20 mouse cellular contexts compared by ENCODE assay signal in genomic region chr4:59727187-59727877, GRCm38 (mm10).
DNase-seq lines count a peak whose midpoint lies in the region; ATAC-seq and TF ChIP-seq lines count a peak whose summit lies in the region.
"Had no signal": no experiment of that assay in that cellular context is flagged by ENCODE, and none has a peak within 500 bp of the region (broad histone marks: within the 10 kb centered on the region; RNA-seq: fewer than 3 reads in every experiment).

No protein-coding gene starts in this region.

- H3K9me3 ChIP-seq in forebrain, embryonic 16.5 days (ENCODE audit: control insufficient read depth, low read length), result no peaks in the 10 kb centered on the region
- H3K9me3 ChIP-seq in forebrain, embryonic 11.5 days (ENCODE audit: control insufficient read depth, low read length), result no peaks in the 10 kb centered on the region
- no peaks in the 10 kb centered on the region for H3K9me3 ChIP-seq in midbrain, embryonic 11.5 days (ENCODE audit: control insufficient read depth, low read length)
- no peaks in the 10 kb centered on the region for H3K9me3 ChIP-seq in midbrain, embryonic 16.5 days (replicated peaks; ENCODE audit: control insufficient read depth, low read length, poor library complexity, severe bottlenecking)
- no peaks in the 10 kb centered on the region for H3K9me3 ChIP-seq in neural tube, embryonic 15.5 days (replicated peaks)
- H3K9me3 ChIP-seq: embryonic facial prominence, embryonic 15.5 days; limb, embryonic 15.5 days; neural tube, embryonic 12.5 days had no signal

- ATAC-seq in forebrain, embryonic 16.5 days, result peak; percentile 38; the same call in 1 of the 2 replicates
- ATAC-seq in forebrain, embryonic 11.5 days (replicated peaks; ENCODE audit: low FRiP score), result no peak
- ATAC-seq in midbrain, embryonic 11.5 days (ENCODE audit: low FRiP score), result peak; percentile 67
- no peak for ATAC-seq in midbrain, embryonic 16.5 days
- ATAC-seq in neural tube, embryonic 15.5 days (ENCODE audit: low FRiP score), result peak; percentile 69
- ATAC-seq: inflammation-experienced regulatory T-cells, adult 6 months had no signal

- H3K27ac ChIP-seq in forebrain, embryonic 16.5 days (ENCODE audit: low read length), result no peak overlapping the region
- no peak overlapping the region for H3K27ac ChIP-seq in forebrain, embryonic 11.5 days (ENCODE audit: low read depth, low read length)
- H3K27ac ChIP-seq in midbrain, embryonic 11.5 days (ENCODE audit: low read depth, low read length), result no peak overlapping the region
- no peak overlapping the region for H3K27ac ChIP-seq in midbrain, embryonic 16.5 days (ENCODE audit: low read length)
- H3K27ac ChIP-seq in spleen, adult 2 months (ENCODE audit: insufficient read depth, low read length), result peak overlapping the region; percentile 78
- peak overlapping the region; percentile 18; the same call in 1 of the 2 replicates for H3K27ac ChIP-seq in neural tube, embryonic 15.5 days (replicated peaks)
- H3K27ac ChIP-seq: embryonic facial prominence, embryonic 15.5 days; limb, embryonic 15.5 days; liver, embryonic 14.5 days; neural tube, embryonic 12.5 days had no signal

- no peak for TF ChIP-seq CTCF in spleen, adult 2 months (IDR thresholded peaks at IDR 0.05; ENCODE audit: extremely low read depth, insufficient read depth, insufficient read length, insufficient replicate concordance)

- 27% methylated on average over 5 of the region's 5 CpGs for WGBS in forebrain, embryonic 16.5 days
- 40% methylated on average over 5 of the region's 5 CpGs for WGBS in forebrain, embryonic 11.5 days
- WGBS in midbrain, embryonic 11.5 days, result 54% methylated on average over 5 of the region's 5 CpGs
- WGBS in midbrain, embryonic 16.5 days, result 34% methylated on average over 5 of the region's 5 CpGs
- WGBS in spleen, adult 2 months, result 59% methylated on average over 5 of the region's 5 CpGs
- 59% methylated on average over 5 of the region's 5 CpGs for WGBS in neural tube, embryonic 15.5 days

- no peaks in the 10 kb centered on the region for H3K4me1 ChIP-seq in forebrain, embryonic 16.5 days (replicated peaks; ENCODE audit: control insufficient read depth, insufficient read depth, low read length)
- H3K4me1 ChIP-seq in forebrain, embryonic 11.5 days (replicated peaks; ENCODE audit: control insufficient read depth, insufficient read depth, low read length), result no peaks in the 10 kb centered on the region
- peaks cover 6% of the 10 kb centered on the region; the same call in 1 of the 2 replicates for H3K4me1 ChIP-seq in midbrain, embryonic 11.5 days (ENCODE audit: control insufficient read depth, insufficient read depth, low read length)
- peaks cover 4% of the 10 kb centered on the region for H3K4me1 ChIP-seq in midbrain, embryonic 16.5 days (ENCODE audit: control insufficient read depth, insufficient read depth, low read length)
- H3K4me1 ChIP-seq in spleen, adult 2 months (ENCODE audit: control insufficient read depth, insufficient read depth, insufficient read length), result peaks cover 3% of the 10 kb centered on the region; the same call in 1 of the 2 replicates
- H3K4me1 ChIP-seq in neural tube, embryonic 15.5 days, result peaks cover 11% of the 10 kb centered on the region; the same call in 1 of the 2 replicates
- H3K4me1 ChIP-seq: embryonic facial prominence, embryonic 15.5 days; limb, embryonic 15.5 days; neural tube, embryonic 12.5 days had no signal

- no peak overlapping the region for H3K4me3 ChIP-seq in forebrain, embryonic 16.5 days (replicated peaks; ENCODE audit: low read length)
- no peak overlapping the region for H3K4me3 ChIP-seq in forebrain, embryonic 11.5 days (ENCODE audit: low read depth, low read length)
- H3K4me3 ChIP-seq in midbrain, embryonic 11.5 days (ENCODE audit: low read depth, low read length), result no peak overlapping the region
- no peak overlapping the region for H3K4me3 ChIP-seq in midbrain, embryonic 16.5 days (ENCODE audit: low read depth, low read length)
- no peak overlapping the region for H3K4me3 ChIP-seq in spleen, adult 2 months (ENCODE audit: extremely low read depth, insufficient read depth, insufficient read length)
- H3K4me3 ChIP-seq in neural tube, embryonic 15.5 days (replicated peaks), result no peak overlapping the region
- H3K4me3 ChIP-seq: embryonic facial prominence, embryonic 15.5 days; limb, embryonic 15.5 days; neural tube, embryonic 12.5 days had no signal

- no peak overlapping the region for H3K4me2 ChIP-seq in forebrain, embryonic 16.5 days (ENCODE audit: low read length)
- H3K4me2 ChIP-seq in forebrain, embryonic 11.5 days (ENCODE audit: low read depth, low read length, severe bottlenecking), result no peak overlapping the region
- H3K4me2 ChIP-seq in midbrain, embryonic 11.5 days, result no peak overlapping the region
- H3K4me2 ChIP-seq in midbrain, embryonic 16.5 days (ENCODE audit: low read length), result no peak overlapping the region
- H3K4me2 ChIP-seq in neural tube, embryonic 15.5 days, result no peak overlapping the region
- H3K4me2 ChIP-seq: embryonic facial prominence, embryonic 15.5 days; heart, embryonic 11.5 days; limb, embryonic 15.5 days; lung, embryonic 14.5 days; neural tube, embryonic 12.5 days had no signal

- no peak for DNase-seq in forebrain, embryonic 11.5 days (ENCODE audit: low spot score)
- DNase-seq in midbrain, embryonic 11.5 days (ENCODE audit: low spot score, missing footprints), result no peak
- DNase-seq in spleen, adult 2 months (ENCODE audit: low read depth in 1 of 2, low spot score in 2 of 2), result no peak
- no peak for DNase-seq in spleen, postnatal 14 days (ENCODE audit: low spot score in 2 of 2)
- DNase-seq in T-cell, adult 2 months (ENCODE audit: low spot score), result no peak
- DNase-seq: cerebellum, adult 18-20 months; cerebellum, postnatal 25 days; heart, postnatal 10 days; kidney, adult 18-20 months; kidney, postnatal 4 days; lung, embryonic 14.5 days had no signal

- no peak overlapping the region for H3K9ac ChIP-seq in forebrain, embryonic 16.5 days (replicated peaks; ENCODE audit: low read depth, low read length)
- no peak overlapping the region for H3K9ac ChIP-seq in forebrain, embryonic 11.5 days (ENCODE audit: low read length)
- H3K9ac ChIP-seq in midbrain, embryonic 11.5 days (ENCODE audit: low read length), result no peak overlapping the region
- no peak overlapping the region for H3K9ac ChIP-seq in midbrain, embryonic 16.5 days (ENCODE audit: low read depth, low read length)
- H3K9ac ChIP-seq in neural tube, embryonic 15.5 days (replicated peaks), result no peak overlapping the region
- H3K9ac ChIP-seq: embryonic facial prominence, embryonic 15.5 days; limb, embryonic 15.5 days; liver, embryonic 14.5 days; lung, embryonic 14.5 days; neural tube, embryonic 12.5 days had no signal

- H3K36me3 ChIP-seq in forebrain, embryonic 16.5 days (ENCODE audit: control insufficient read depth, insufficient read depth), result no peaks in the 10 kb centered on the region
- H3K36me3 ChIP-seq in forebrain, embryonic 11.5 days (ENCODE audit: control insufficient read depth, insufficient read depth, low read length), result no peaks in the 10 kb centered on the region
- H3K36me3 ChIP-seq in midbrain, embryonic 11.5 days (ENCODE audit: control insufficient read depth, insufficient read depth, low read length), result no peaks in the 10 kb centered on the region
- H3K36me3 ChIP-seq in midbrain, embryonic 16.5 days (ENCODE audit: control insufficient read depth, insufficient read depth, low read length), result no peaks in the 10 kb centered on the region
- H3K36me3 ChIP-seq in spleen, adult 2 months (ENCODE audit: control insufficient read depth, insufficient read depth, low read length), result no peaks in the 10 kb centered on the region
- H3K36me3 ChIP-seq in neural tube, embryonic 15.5 days, result no peaks in the 10 kb centered on the region
- H3K36me3 ChIP-seq: embryonic facial prominence, embryonic 15.5 days; limb, embryonic 15.5 days; neural tube, embryonic 12.5 days had no signal

- no peaks in the 10 kb centered on the region for H3K27me3 ChIP-seq in forebrain, embryonic 16.5 days (replicated peaks; ENCODE audit: control insufficient read depth, insufficient read depth, low read length)
- H3K27me3 ChIP-seq in forebrain, embryonic 11.5 days (ENCODE audit: control insufficient read depth, insufficient read depth, low read length), result no peaks in the 10 kb centered on the region
- no peaks in the 10 kb centered on the region for H3K27me3 ChIP-seq in midbrain, embryonic 11.5 days (ENCODE audit: control insufficient read depth, insufficient read depth, low read length)
- no peaks in the 10 kb centered on the region for H3K27me3 ChIP-seq in midbrain, embryonic 16.5 days (ENCODE audit: control insufficient read depth, insufficient read depth, low read depth, low read length)
- no peaks in the 10 kb centered on the region for H3K27me3 ChIP-seq in spleen, adult 2 months (ENCODE audit: control insufficient read depth, insufficient read depth, low read length)
- H3K27me3 ChIP-seq in neural tube, embryonic 15.5 days (replicated peaks), result no peaks in the 10 kb centered on the region
- H3K27me3 ChIP-seq: embryonic facial prominence, embryonic 15.5 days; limb, embryonic 15.5 days; neural tube, embryonic 12.5 days had no signal

- TF ChIP-seq POLR2A in spleen, adult 2 months (IDR thresholded peaks at IDR 0.05; ENCODE audit: low read depth, low read length), result no peak

Comparison
In these comparisons a context has a peak if more than half of its experiments do, and no peak if none do; other contexts are left out.
1. ATAC-seq: peak in forebrain, embryonic 16.5 days (single experiment), midbrain, embryonic 11.5 days (single experiment) and neural tube, embryonic 15.5 days (single experiment); none in forebrain, embryonic 11.5 days (single experiment) and midbrain, embryonic 16.5 days (single experiment).
2. H3K27ac ChIP-seq: peak in spleen, adult 2 months (single experiment) and neural tube, embryonic 15.5 days (single experiment); none in forebrain, embryonic 16.5 days (single experiment), forebrain, embryonic 11.5 days (single experiment), midbrain, embryonic 11.5 days (single experiment) and midbrain, embryonic 16.5 days (single experiment).